Mouse (Mus musculus) embryonic fibroblast, embryonic 13.5 days (primary cell): ENCODE measurements around the gene Rbm28.

Source experiments
- CTCF ChIP-seq: IDR thresholded peaks from 2 replicates; pipeline ENCODE4 v1.5.1; 2011; ENCODE audit warnings: mild to moderate bottlenecking, control low read depth, low read length, moderate library complexity, borderline replicate concordance; ENCODE audit not compliant: insufficient read depth
- POLR2A ChIP-seq: IDR thresholded peaks from 2 replicates; pipeline ENCODE4 v1.6.1; 2011; ENCODE audit warnings: low read depth, mild to moderate bottlenecking, control low read depth, low read length, moderate library complexity

- TF ChIP-seq POLR2A (no peak), CTCF (no peak)
Observed at GRCm38 (mm10) chr6:29178888-29179658, 14.3 kb upstream of the Rbm28 start, which contains the start of gene Prrt4.
